Mouse (Mus musculus) cerebellum, adult (tissue): Measurements from ENCODE around the gene Zfp575.
A peak's percentile ranks its signal among the peaks of the same experiment; 100 is the strongest.
"Not testable (repeated sequence)": the region's sequence is repeated elsewhere in the genome, so short reads cannot be mapped to it uniquely, and the experiment has no call there.

Experiments
- ATAC-seq: cut with Nextera tagmentation; 2 replicates; pipeline ENCODE4 v1.9.2; 2017; ENCODE audit warnings: mild to moderate bottlenecking, moderate library complexity, mixed read lengths; ENCODE audit not compliant: insufficient number of reproducible peaks, low FRiP score, low TSS enrichment

Zfp575 gene

GRCm38 (mm10) chr7:24587330-24588105, at the start of gene Zfp575, which contains the start of gene Ethe1:
Gene Zfp575 (minus strand): TSS chr7:24587641.
Gene Ethe1 (plus strand): TSS chr7:24587543.
- peak; percentile 31; the same call in 1 of the 2 replicates for ATAC-seq

DNA sequence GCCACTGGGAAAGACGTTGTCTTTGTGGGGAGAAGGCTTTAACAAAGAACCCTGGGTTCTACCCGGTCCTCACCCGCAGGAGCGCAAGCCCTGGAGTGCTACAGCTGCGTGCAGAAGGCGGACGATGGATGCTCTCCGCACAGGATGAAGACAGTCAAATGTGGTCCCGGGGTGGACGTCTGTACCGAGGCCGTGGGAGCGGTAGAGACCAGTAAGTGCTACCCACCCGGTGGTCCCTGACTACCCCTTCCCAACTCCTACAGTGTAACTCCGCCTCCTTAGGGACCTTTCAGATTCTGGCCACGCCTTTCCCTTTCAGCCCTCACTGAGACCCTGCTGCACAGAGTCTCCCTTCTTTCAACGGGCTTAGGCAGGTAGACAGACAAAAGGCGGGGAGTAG, 49.6 kb upstream of the Zfp575 start:
- ATAC-seq: no peak

DNA sequence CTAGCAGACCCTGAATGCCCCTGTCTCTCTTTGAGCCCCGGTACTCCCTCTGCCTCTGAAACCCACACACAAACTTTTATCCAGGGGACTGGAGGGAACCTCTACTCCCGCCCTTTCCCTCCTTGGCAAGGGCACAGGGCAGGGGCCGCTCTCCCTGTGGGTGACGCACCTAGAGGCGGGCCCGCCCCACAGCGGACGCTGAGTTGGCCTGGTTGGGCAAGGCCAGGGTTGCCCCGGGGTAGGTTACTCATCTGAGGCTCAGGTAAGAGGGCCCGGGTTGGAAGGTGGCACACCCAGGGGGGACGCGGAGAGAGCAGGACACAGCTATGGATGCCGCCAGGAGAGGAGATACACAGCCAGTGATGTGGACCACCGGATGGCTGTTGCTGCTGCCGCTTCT, 48.8 kb upstream of the Zfp575 start, which contains the start of gene Lypd3:
TSS of gene Lypd3 (plus strand) at position 287 of the 400 bp plus-strand sequence.
- ATAC-seq: no peak

DNA sequence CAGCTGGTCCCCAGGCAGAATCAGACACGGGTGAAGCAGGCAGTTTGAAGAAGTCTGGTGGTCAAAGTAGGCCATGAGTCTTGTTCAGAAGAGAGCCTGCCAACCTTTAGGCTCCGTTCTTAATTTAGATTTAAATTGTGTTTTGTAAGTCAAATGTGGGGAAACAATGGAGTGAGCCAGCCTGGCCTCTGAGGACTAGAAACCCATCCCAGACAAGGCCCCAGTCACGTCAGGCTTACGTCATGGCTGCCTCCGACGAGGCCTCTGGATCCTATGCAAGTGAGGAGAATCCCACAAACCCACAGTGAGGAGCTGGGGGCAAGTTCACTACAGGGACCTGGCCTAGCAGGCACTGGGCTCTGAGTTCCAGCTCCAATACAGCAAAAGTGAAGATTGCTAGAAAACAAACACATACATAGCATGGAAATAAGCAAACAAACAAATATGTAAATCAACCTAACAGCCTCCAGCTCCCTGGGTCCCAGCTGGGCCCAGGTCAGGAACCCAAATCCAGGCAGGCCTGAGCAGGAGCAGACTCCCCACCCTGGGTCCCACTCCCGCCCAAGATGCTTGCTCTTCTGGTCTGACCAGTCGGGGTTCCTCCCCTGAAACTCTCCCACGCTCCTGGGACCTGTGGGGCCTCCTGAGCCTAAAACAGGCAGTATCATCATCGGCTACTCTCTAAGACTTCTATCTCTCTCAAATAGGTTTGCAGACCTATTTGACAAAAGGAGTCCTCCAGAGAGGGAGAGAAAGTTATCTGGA, 42.9 kb upstream of the Zfp575 start:
- ATAC-seq: no peak

DNA sequence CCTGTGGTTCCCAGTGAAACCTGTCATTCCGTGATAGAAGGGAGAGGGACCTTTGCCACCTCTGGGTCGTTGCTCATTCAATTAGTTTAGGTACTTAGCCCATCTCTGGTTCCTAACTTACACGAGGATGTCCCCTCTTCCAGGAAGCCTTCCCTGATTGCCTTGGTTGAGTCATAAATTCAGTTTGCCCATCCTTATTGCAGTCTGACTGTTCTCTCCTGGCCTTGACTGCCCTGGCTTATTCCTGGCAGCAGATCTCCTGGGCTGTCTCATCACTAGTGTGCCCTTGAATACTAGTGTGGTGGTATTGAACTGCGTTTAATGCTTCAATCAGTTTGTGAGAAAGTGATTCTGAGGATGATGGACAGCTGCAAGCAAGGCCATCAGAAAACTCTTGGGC, 42.2 kb upstream of the Zfp575 start:
- ATAC-seq: no peak

GRCm38 (mm10) chr7:24628685-24629610, 41.5 kb upstream of the Zfp575 start:
- no peak for ATAC-seq

GRCm38 (mm10) chr7:24622967-24623366, 35.5 kb upstream of the Zfp575 start:
- ATAC-seq: no peak

GRCm38 (mm10) chr7:24621193-24621592, 33.8 kb upstream of the Zfp575 start:
- ATAC-seq: no peak

DNA sequence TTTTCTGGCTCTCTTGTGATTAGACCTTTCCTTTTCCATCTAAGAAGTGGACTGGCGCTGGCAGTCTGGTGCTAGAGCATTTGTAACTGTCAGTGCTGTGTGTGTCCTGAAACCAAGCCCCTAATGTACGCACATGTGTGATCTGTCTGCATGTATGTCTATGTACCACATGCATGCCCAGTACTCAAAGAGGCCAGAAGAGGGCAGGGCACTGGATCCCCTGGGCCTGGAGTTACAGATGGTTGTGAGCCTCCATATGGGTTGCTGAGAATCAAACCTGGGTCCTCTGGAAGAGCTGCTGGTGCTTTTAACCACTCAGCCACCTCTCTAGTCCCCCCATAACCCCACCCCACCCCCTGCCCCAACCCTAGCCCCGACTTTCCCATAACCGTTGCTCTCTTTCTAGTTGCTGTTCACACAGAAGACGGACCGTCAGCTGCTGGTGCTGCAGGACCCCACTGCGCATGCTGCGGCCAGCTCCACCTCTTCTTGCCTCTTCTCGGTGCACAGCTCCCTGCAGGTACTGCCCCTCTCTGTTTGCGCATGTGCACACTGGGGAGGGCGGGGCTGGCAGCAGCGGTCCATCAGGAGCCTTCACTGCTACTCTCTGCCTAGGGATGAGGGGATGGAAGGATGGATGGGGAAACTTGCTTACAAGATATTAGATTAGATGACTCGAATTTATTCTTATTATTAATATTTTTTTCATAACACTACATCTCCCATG, 32.4 kb upstream of the Zfp575 start:
- no peak for ATAC-seq

DNA sequence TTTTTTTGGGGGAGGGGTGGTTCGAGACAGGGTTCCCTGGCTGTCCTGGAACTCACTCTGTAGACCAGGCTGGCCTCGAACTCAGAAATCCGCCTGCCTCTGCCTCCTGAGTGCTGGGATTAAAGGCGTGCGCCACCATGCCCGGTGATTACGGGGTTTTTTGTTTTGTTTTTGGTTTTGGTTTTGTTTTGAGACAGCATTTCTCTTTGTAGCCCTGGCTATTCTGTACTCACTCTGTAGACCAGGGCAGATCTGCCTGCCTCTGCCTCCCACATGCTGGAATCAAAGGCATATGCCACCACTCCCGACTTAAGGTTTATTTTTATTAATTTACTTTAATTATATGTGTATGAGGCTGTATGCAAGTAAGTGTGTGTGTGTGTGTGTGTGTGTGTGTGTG, 30.9 kb upstream of the Zfp575 start:
- ATAC-seq: not testable (repeated sequence)

DNA sequence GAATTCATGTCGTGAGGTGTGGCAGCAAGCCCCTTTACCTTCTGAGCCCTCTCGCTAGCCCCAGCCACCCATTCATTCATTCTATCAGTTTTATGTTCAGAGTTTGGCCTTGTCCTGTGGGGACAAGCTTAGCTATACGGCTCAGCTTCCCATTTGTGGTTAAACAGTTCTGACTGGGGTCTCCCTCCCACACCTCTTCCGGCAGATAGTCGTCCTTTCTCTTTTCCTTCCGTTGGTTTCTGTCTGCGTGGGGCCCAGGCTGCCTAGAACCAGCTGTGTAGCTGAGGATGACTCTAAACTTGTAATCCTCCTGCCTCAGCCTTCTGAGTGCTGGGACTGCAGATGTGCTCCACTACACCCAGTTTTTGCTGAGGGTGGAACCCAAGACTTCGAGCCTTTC, 30.3 kb upstream of the Zfp575 start:
- ATAC-seq: no peak

- no peak for ATAC-seq
Observed at GRCm38 (mm10) chr7:24614816-24615215, 27.4 kb upstream of the Zfp575 start.

DNA sequence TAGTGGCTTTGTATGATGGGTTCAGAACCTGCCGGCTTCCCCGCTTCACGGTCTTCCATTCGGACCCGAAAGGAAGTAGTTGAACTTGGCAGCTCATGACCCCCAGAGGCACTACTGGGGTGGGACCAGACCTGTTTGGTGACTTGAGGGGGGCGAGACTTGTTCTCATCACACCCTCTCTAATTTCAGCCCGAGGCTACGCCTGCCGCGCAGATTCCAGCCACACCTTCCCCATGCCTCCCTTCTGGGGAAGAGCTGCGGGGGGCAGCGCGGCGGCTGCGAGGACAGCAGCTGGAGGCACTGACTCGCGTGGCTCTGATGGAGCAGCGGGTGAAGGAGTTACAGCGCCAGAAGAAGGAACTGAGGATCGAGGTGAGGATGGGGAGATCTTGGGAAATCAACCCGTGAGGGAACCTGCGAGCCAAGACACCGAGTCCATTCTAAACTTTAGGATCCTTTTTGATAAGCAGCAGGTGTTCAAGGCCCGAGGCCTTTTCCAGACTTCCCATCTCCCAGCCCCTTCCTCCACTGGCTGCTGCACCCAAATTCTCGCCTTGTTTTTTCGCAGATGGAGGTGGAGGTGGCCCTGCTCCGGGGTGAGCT, 25.0 kb upstream of the Zfp575 start:
- no peak for ATAC-seq

DNA sequence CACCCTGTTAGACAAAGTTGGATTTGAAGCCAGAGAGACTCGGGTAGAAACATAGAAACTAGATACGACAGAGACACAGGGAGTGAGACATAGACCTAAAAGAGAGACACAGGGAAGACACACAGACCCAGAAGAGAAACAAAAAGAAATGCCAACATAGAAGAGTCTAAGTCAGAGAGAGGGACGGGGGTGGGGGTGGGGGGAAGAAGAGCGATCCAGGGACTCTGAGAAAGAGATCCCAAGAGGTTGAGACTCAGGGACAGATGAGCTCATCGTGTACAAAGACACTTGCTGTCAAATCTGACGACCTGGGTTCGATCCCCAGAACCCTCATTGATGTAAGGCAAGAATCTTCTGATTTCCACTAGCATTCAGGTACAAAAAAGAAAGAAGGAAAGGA, 24.3 kb upstream of the Zfp575 start:
- ATAC-seq: no peak

DNA sequence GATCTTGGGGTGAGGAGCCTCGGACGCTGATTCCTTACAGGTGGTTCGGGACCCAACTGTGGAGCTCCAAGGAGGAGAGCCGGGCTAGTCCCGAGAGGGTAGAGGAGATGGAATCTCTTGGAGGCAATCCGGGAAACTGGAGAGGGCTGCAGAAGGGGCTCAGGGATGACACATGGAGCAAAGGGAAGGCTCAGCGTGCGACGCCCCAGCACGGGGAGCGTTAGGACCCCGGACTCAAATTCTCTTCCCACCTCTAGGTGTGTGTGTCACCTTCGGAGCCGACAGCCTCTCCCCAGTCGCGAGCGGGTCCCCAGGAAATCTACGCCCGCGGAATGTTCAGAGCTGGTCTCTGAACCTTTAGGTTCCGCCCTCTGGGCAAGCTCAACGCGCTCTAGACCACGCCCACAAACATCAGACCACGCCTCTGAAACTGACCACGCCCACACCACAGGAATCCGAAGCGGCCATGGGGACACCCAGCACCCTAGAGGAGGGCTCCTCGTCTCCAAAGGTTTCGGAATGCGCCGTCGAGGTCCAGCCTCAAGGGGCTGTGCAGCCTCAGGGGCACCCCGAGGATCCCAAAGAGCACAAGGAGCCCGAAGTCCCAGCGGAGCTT, 23.5 kb upstream of the Zfp575 start:
- no peak for ATAC-seq

- ATAC-seq: no peak
Observed at GRCm38 (mm10) chr7:24610144-24610878, 22.9 kb upstream of the Zfp575 start, which contains the start of gene Phldb3. Gene Phldb3 (plus strand): TSS chr7:24610763.

DNA sequence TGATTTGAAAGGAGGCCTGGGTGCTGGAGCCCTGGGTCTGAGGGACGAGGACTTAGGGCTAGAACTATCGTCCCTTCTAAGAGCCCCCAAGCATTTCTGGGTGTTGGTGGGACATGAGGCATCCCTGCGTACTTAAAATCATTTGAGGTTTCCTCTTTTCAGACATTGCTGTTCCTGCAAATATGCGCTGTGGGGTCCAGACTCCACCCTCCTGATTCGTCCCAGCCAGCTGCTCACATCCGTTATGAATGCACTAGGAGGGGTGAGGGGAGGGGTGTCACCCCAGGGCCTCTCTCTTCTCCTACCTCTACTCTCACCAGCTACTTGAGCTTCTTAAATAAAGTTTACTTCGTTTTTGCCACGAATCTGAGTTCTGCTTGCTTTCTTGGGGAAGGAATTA, 21.1 kb upstream of the Zfp575 start:
- no peak for ATAC-seq

GRCm38 (mm10) chr7:24608017-24608416, 20.6 kb upstream of the Zfp575 start:
- ATAC-seq: peak; percentile 52; the same call in 1 of the 2 replicates
